Mouse (Mus musculus) stomach, postnatal 0 days (tissue): ENCODE measurements around the gene Zcchc12.

Source experiments
- CTCF ChIP-seq: IDR thresholded peaks from 2 replicates; pipeline ENCODE4 v1.5.1; 2016; ENCODE audit warnings: antibody characterized with exemption, low read depth, mild to moderate bottlenecking, moderate library complexity
- EP300 ChIP-seq: optimal IDR thresholded peaks from 2 replicates; pipeline ENCODE3; 2016; ENCODE audit warnings: antibody characterized with exemption

- no peak for TF ChIP-seq EP300
- peak; percentile 78 for TF ChIP-seq CTCF
Measured at GRCm38 (mm10) chrX:36226577-36226976, 30.9 kb downstream of the Zcchc12 start.
